Mouse (Mus musculus) intestine, postnatal 0 days (tissue): Measurements from ENCODE around the gene Olfr98. TPM values are rescaled to one million over a fixed set of nuclear protein-coding genes. Genes with fewer than 3 reads are reported as not detected.
"Not testable (repeated sequence)": the region's sequence is repeated elsewhere in the genome, so short reads cannot be mapped to it uniquely, and the experiment has no call there.

Source experiments
- ATAC-seq: fragments of 200-750 bp; cut with Nextera tagmentation; 2 replicates; pipeline ENCODE4 v1.8.0; 2017; ENCODE audit warnings: mild to moderate bottlenecking, moderate TSS enrichment, moderate library complexity
- H3K27ac ChIP-seq: fragments of 300-500 bp; sonication (generic); 2 replicates; pipeline ENCODE4 v1.5.1; 2014; ENCODE audit warnings: mild to moderate bottlenecking, low read depth, low read length, moderate library complexity
- H3K27me3 ChIP-seq: fragments of 300-500 bp; sonication (generic); replicated peaks from 2 replicates; pipeline ENCODE4 v1.6.1; 2014; ENCODE audit warnings: low read length, mixed read lengths; ENCODE audit not compliant: control insufficient read depth, insufficient read depth
- H3K36me3 ChIP-seq: fragments of 300-500 bp; sonication (generic); 2 replicates; pipeline ENCODE4 v1.6.1; 2014; ENCODE audit warnings: mild to moderate bottlenecking, moderate library complexity; ENCODE audit not compliant: control insufficient read depth, insufficient read depth
- H3K4me1 ChIP-seq: fragments of 300-500 bp; sonication (generic); replicated peaks from 2 replicates; pipeline ENCODE4 v1.6.1; 2014; ENCODE audit warnings: antibody characterized with exemption, low read length, mixed read lengths; ENCODE audit not compliant: control insufficient read depth, insufficient read depth
- H3K4me2 ChIP-seq: fragments of 300-500 bp; sonication (generic); replicated peaks from 2 replicates; pipeline ENCODE4 v1.6.1; 2014; ENCODE audit warnings: low read depth, mild to moderate bottlenecking, moderate library complexity
- H3K4me3 ChIP-seq: fragments of 300-500 bp; sonication (generic); 2 replicates; pipeline ENCODE4 v1.5.1; 2014; ENCODE audit warnings: low read depth, low read length
- H3K9ac ChIP-seq: fragments of 300-500 bp; sonication (generic); 2 replicates; pipeline ENCODE4 v1.6.1; 2014; ENCODE audit warnings: mild to moderate bottlenecking, low read depth, low read length
- H3K9me3 ChIP-seq: fragments of 300-500 bp; sonication (generic); 2 replicates; pipeline ENCODE4 v1.6.1; 2016; ENCODE audit warnings: mixed run types; ENCODE audit not compliant: control insufficient read depth
- CTCF ChIP-seq: sonication (generic); IDR thresholded peaks from 2 replicates; pipeline ENCODE4 v1.5.1; 2016; ENCODE audit warnings: low read depth, mild to moderate bottlenecking, control low read depth, antibody characterized with exemption, moderate library complexity
- WGBS: fragments of 180-500 bp; shearing (Covaris S2); extraction: QIAGEN DNeasy Blood & Tissue Kit; methylation state at CpG from one replicate; pipeline ENCODE4 v1.1.7; 2014; 5-methylcytosine and 5-hydroxymethylcytosine counted together
- polyA plus RNA-seq: library from polyadenylated mRNA; unstranded; fragments of >200 nt; fragmentation: Nextera tagmentation; extraction: Ambion mirVana; gene quantifications from 2 replicates; pipeline ENCODE4 v1.2.1, GENCODE M21; 2015

Olfr98 gene
- polyA plus RNA-seq, 1 experiment from 2014 or later: not detected

DNA sequence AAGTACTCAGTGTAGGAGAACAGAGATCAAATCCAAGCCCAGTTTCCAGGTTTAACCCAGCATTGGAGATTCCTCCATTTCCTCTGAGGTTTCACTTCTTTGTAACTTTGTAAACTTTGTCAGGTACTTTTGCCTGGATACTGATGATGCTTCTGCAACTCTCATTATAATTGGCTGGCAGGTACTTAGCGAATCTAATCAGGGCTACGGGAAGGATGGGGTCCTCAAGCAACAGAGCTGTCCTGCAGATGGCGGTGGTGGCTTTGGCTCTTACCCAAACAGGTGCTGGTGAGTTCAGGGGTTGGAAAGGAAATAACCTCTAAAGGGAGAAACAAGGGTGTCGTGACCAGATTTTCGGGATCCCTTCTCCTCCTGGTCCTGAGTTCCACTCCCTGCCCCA is 16.8 kb downstream of the Olfr98 start:
- Histone ChIP-seq H3K9me3 (no peaks in the 10 kb centered on the region), H3K4me3 (no peak overlapping the region), H3K27me3 (no peaks in the 10 kb centered on the region), H3K4me1 (no peaks in the 10 kb centered on the region), H3K9ac (no peak overlapping the region), H3K27ac (no peak overlapping the region), H3K36me3 (no peaks in the 10 kb centered on the region), H3K4me2 (no peak overlapping the region)
- 42% methylated on average over 5 of the region's 5 CpGs for WGBS
- no peak for TF ChIP-seq CTCF
- ATAC-seq: no peak

GRCm38 (mm10) chr17:37242198-37242597 is 21.4 kb downstream of the Olfr98 start:
- no peak for ATAC-seq
- H3K4me2 ChIP-seq: no peak overlapping the region
- H3K4me1 ChIP-seq: no peaks in the 10 kb centered on the region
- no peaks in the 10 kb centered on the region for H3K9me3 ChIP-seq
- H3K36me3 ChIP-seq: no peaks in the 10 kb centered on the region
- no peak overlapping the region for H3K4me3 ChIP-seq
- no peaks in the 10 kb centered on the region for H3K27me3 ChIP-seq
- H3K9ac ChIP-seq: no peak overlapping the region
- H3K27ac ChIP-seq: no peak overlapping the region
- 10% methylated on average over 3 of the region's 3 CpGs for whole genome bisulfite sequencing
- no peak for TF ChIP-seq CTCF

DNA sequence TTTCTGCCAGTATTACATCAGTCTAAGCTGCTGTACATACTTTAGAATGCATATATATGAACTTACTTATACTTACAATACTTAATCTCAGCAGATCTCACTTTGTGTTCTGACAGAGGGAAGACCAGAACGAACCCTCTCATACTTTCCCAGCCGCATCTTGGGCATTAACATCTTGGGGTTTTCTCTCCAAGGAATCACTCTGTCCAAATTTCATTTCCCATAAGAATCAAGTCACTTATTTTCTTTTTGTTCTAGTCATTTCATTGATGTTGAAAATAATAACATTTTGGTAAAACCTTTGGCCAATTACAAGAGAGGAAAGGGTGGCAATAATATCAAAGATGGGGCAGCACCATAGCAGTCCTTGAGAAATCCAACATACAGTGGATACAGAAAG is 26.3 kb downstream of the Olfr98 start, which contains the start of gene Olfr97:
Olfr97 (minus strand) TSS at position 101 of the 400 bp plus-strand sequence.
- H3K9ac ChIP-seq, H3K36me3 ChIP-seq, H3K4me3 ChIP-seq, H3K9me3 ChIP-seq, ATAC-seq, H3K4me2 ChIP-seq, H3K27ac ChIP-seq, H3K4me1 ChIP-seq, H3K27me3 ChIP-seq: not testable (repeated sequence)
- 91% methylated on average over 2 of the region's 2 CpGs for WGBS

DNA sequence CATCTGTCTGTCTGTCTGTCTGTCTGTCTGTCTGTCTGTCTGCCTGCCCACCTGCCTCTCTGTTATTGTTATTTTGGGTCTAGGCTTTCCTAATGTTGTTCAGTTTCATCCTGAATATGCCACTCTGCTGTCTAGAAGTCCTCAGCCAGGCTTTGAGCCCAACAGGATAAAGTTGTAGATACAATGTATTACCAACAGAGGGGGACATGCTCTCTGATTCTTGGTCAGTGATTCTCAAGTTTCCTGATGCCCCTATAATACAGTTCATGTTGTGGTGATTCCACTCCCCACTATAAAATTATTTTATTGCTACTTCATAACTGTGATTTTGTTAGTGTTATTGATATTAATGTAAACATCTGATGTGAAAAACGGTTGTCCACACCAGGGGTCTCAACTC is 41.7 kb downstream of the Olfr98 start:
- Histone ChIP-seq H3K36me3 (no peaks in the 10 kb centered on the region), H3K9ac (no peak overlapping the region), H3K27me3 (no peaks in the 10 kb centered on the region), H3K27ac (no peak overlapping the region), H3K4me1 (no peaks in the 10 kb centered on the region), H3K4me3 (no peak overlapping the region), H3K9me3 (no peaks in the 10 kb centered on the region), H3K4me2 (no peak overlapping the region)
- 32% methylated on average over 1 of the region's 1 CpGs for WGBS
- peak; percentile 60 for TF ChIP-seq CTCF
- no peak for ATAC-seq

- H3K27me3 ChIP-seq: no peaks in the 10 kb centered on the region
- H3K36me3 ChIP-seq: no peaks in the 10 kb centered on the region
- no peak for ATAC-seq
- no peaks in the 10 kb centered on the region for H3K9me3 ChIP-seq
- H3K4me1 ChIP-seq: no peaks in the 10 kb centered on the region
- no peak within 1 kb of the TSS for H3K4me3 ChIP-seq
- 49% methylated on average over 4 of the region's 4 CpGs for WGBS
- H3K9ac ChIP-seq: no peak within 1 kb of the TSS
- H3K27ac ChIP-seq: no peak within 1 kb of the TSS
- TF ChIP-seq CTCF: no peak
- H3K4me2 ChIP-seq: no peak within 1 kb of the TSS
These were observed 43.7 kb downstream of the Olfr98 start, which contains the start of gene Olfr96 for GRCm38 (mm10) chr17:37219846-37220245. Gene Olfr96 (plus strand): TSS chr17:37220146.

DNA sequence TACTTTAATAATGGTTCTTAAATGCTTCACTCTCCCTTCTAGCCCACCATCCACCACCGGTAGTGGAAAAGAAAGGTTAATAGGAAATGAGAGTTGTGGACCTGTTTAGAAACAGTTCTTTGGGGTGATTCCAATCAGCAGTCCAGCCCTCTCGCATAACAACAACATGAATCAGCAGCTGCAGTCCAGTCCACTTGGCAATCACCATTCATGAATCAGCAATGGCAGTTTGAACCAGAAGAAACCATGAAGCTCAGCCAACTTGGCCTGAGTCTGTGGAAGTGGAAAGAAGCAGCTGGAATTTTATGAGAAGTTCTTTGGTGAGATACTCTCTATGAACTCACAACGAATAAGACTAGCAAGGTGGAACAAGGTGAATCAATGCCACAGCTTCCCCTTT is 45.1 kb downstream of the Olfr98 start:
- no peak for TF ChIP-seq CTCF
- ATAC-seq: no peak
- no peaks in the 10 kb centered on the region for H3K4me1 ChIP-seq
- no peak overlapping the region for H3K27ac ChIP-seq
- H3K9me3 ChIP-seq: no peaks in the 10 kb centered on the region
- no peaks in the 10 kb centered on the region for H3K27me3 ChIP-seq
- WGBS: 71% methylated on average over 3 of the region's 3 CpGs
- no peak overlapping the region for H3K4me3 ChIP-seq
- H3K36me3 ChIP-seq: no peaks in the 10 kb centered on the region
- no peak overlapping the region for H3K4me2 ChIP-seq
- no peak overlapping the region for H3K9ac ChIP-seq

DNA sequence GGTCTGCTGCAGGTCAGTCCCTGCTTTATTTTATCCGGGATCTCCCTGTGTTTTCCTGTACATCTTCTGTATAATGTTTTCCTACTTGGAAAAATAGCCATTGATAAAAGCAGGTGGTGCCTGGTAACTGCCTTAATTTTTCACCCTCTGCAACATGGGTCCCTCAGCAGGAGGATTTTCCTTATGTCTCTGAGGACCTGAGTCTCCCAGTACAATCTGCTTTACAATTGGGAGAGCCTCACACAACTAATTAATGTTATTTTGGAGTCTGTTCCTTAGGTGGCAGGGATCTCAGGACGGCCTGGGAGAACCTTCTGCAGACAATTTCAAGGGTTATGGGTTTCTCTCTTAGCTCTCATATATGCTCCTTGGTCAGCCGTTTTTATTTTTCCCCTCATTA is 50.5 kb downstream of the Olfr98 start, which contains the start of gene Olfr95:
Olfr95 (minus strand) TSS at position 101 of the 400 bp plus-strand sequence.
- peaks cover 12% of the 10 kb centered on the region; the same call in 1 of the 2 replicates for H3K27me3 ChIP-seq
- no peak within 1 kb of the TSS for H3K9ac ChIP-seq
- no peaks in the 10 kb centered on the region for H3K9me3 ChIP-seq
- H3K4me2 ChIP-seq: no peak within 1 kb of the TSS
- no peaks in the 10 kb centered on the region for H3K36me3 ChIP-seq
- no peak for ATAC-seq
- WGBS: 82% methylated on average over 3 of the region's 3 CpGs
- H3K4me3 ChIP-seq: no peak within 1 kb of the TSS
- no peak for TF ChIP-seq CTCF
- no peaks in the 10 kb centered on the region for H3K4me1 ChIP-seq
- H3K27ac ChIP-seq: no peak within 1 kb of the TSS

Other genes starting within 250 kb of the Olfr98 start
- not detected in 2 replicates for gene Mog, start 240.4 kb downstream of the Olfr98 start, polyA plus RNA-seq
- 4.1 and 4.4 TPM in 2 replicates for gene Gabbr1, start 217.8 kb downstream of the Olfr98 start, polyA plus RNA-seq
- not detected in 2 replicates for gene Olfr90, start 175.2 kb downstream of the Olfr98 start, polyA plus RNA-seq
- not detected in 2 replicates for gene Olfr91, start 165.5 kb downstream of the Olfr98 start, polyA plus RNA-seq
- gene Olfr92, start 143.7 kb downstream of the Olfr98 start, polyA plus RNA-seq: not detected in 2 replicates
- gene Olfr93, start 102.3 kb downstream of the Olfr98 start, polyA plus RNA-seq: not detected in 2 replicates
- gene Ubd, start 69.9 kb downstream of the Olfr98 start, polyA plus RNA-seq: 5.2 and 5.3 TPM in 2 replicates
- gene Olfr94, start 62.8 kb downstream of the Olfr98 start, polyA plus RNA-seq: not detected in 2 replicates
- not detected in 2 replicates for gene Olfr95, start 50.6 kb downstream of the Olfr98 start, polyA plus RNA-seq
- not detected in 2 replicates for gene Olfr96, start 43.6 kb downstream of the Olfr98 start, polyA plus RNA-seq
- not detected in 2 replicates for gene Olfr97, start 26.4 kb downstream of the Olfr98 start, polyA plus RNA-seq
- 2.9 and 3.4 TPM in 2 replicates for gene H2-M3, start 6.5 kb upstream of the Olfr98 start, polyA plus RNA-seq
- gene Olfr99, start 19.7 kb upstream of the Olfr98 start, polyA plus RNA-seq: 0.13 TPM in 1 of 2 replicates, not detected in the other
- not detected in 2 replicates for gene Olfr101, start 40.6 kb upstream of the Olfr98 start, polyA plus RNA-seq
- not detected in 2 replicates for gene Olfr102, start 53.3 kb upstream of the Olfr98 start, polyA plus RNA-seq
- not detected in 2 replicates for gene Olfr103, start 75.9 kb upstream of the Olfr98 start, polyA plus RNA-seq
- not detected in 2 replicates for gene Olfr104-ps, start 95.8 kb upstream of the Olfr98 start, polyA plus RNA-seq
- gene Olfr105-ps, start 115.3 kb upstream of the Olfr98 start, polyA plus RNA-seq: not detected in 2 replicates
- not detected in 2 replicates for gene Olfr106-ps, start 126.6 kb upstream of the Olfr98 start, polyA plus RNA-seq
- gene Olfr107, start 135.5 kb upstream of the Olfr98 start, polyA plus RNA-seq: not detected in 2 replicates
- gene Olfr108, start 181.7 kb upstream of the Olfr98 start, polyA plus RNA-seq: not detected in 2 replicates
- gene Olfr109, start 195.2 kb upstream of the Olfr98 start, polyA plus RNA-seq: not detected in 2 replicates
- gene H2-M2, start 219.8 kb upstream of the Olfr98 start, polyA plus RNA-seq: 0.12 and 0.18 TPM in 2 replicates
- not detected in 2 replicates for gene Olfr110, start 228.7 kb upstream of the Olfr98 start, polyA plus RNA-seq
- gene Olfr111, start 244.3 kb upstream of the Olfr98 start, polyA plus RNA-seq: not detected in 2 replicates